Mouse (Mus musculus) neutrophil, adult 5-6 weeks (primary cell): ENCODE data around the gene Srp9. TPM values are rescaled to one million over a fixed set of nuclear protein-coding genes. Genes with fewer than 3 reads are reported as not detected.
A peak's percentile ranks its signal among the peaks of the same experiment; 100 is the strongest.

Source experiments
- ATAC-seq: fragments of 151-379, 151-347 bp; 2 replicates; pipeline ENCODE4 v1.8.0; 2017; ENCODE audit warnings: mild to moderate bottlenecking, moderate TSS enrichment; ENCODE audit not compliant: insufficient number of reproducible peaks, poor library complexity, low FRiP score, severe bottlenecking; ENCODE audit errors: extremely low read depth
- total RNA-seq: library from RNA; stranded (forward); fragments of 200-1000 nt; gene quantifications from 2 replicates; pipeline ENCODE4 v1.2.3, GENCODE M21; 2017

Srp9 gene
- total RNA-seq, result 80.3 and 86.6 TPM in 2 replicates

- peak; percentile 97 for ATAC-seq
Measured at GRCm38 (mm10) chr1:182124506-182124905, at the start of gene Srp9. Gene Srp9 (plus strand): TSS chr1:182124737.

- ATAC-seq, result no peak
Measured at GRCm38 (mm10) chr1:182081744-182082419, 42.7 kb upstream of the Srp9 start.

- ATAC-seq, result no peak
Measured at GRCm38 (mm10) chr1:182083459-182083858, 41.1 kb upstream of the Srp9 start.

DNA sequence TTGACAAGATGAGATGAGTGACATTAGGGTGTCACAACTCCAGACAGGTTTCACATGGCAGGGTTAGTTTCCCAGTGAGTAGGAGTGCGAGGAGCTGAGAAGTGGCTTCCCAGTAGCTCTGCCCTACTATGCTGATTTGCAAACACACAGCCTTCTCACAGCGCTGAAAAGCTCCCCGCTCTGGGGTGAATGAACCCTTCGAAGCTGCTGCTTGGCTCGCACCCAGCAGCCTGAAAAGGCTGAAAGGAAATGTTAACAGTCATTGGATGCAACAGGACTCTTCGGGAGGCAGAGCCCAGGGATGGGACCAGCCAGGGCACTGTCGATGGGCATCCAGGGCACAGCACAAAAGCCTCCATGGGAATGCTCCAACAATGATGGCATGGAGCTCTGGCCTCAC, 37.8 kb upstream of the Srp9 start:
- ATAC-seq, result no peak

- no peak for ATAC-seq
Measured at GRCm38 (mm10) chr1:182087351-182087750, 37.2 kb upstream of the Srp9 start.

GRCm38 (mm10) chr1:182087753-182088633, 36.5 kb upstream of the Srp9 start:
- ATAC-seq, result no peak

- ATAC-seq, result no peak
Measured at GRCm38 (mm10) chr1:182088844-182089418, 35.6 kb upstream of the Srp9 start.

DNA sequence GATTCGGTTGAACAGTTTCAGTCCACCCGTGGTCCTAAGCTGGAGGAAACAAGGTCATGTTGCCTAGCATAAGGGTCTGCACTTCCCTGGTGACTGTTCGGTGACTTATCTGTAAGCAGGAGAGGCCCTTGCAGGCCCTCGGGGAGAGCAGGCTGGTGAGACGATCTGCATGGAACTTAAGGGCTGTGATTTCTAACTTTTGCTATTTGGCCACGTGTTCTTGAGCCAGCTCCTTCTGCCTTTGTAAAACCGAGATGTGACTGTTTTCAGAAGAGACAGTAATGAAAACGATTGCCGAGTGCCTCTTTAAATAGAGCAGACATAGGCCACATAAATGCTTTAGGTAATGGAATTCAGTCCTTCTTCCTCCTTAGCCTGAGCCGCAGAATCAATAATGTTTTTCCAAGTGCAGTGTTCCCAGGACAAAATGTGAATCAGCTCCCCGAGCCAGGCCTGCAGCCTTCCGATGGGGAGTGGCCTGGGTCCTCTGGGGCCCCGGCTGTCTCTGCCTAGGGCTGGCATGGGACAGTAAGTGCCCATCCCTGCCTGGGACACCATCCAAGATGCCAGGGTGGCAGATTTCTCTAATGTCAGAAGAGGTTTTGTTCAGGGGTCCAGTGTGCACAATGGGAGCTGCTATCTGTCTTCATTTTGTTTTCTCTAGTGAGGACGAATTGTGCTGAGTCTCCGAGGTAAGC, 34.8 kb upstream of the Srp9 start:
- ATAC-seq, result no peak

- ATAC-seq, result no peak
Measured at GRCm38 (mm10) chr1:182090298-182090677, 34.2 kb upstream of the Srp9 start.

DNA sequence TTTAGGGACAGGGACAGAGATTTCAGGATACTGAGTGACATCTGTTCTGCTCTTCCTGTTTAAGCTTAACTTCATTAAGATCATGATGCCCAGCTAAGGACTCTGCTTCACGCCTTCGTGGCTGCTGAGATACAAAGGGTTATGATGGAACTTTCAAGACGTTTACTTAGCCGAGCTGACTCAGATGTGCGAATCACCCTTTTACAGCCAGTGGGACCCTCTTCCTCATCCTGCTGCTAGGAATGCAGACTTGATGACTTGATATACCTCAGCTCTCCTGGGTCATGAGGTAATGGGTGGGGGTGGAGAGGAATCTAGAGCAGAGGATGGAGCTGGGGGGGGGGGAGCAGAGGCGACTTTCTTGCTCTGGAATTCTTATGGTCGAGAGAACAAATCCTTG, 33.3 kb upstream of the Srp9 start:
- no peak for ATAC-seq

DNA sequence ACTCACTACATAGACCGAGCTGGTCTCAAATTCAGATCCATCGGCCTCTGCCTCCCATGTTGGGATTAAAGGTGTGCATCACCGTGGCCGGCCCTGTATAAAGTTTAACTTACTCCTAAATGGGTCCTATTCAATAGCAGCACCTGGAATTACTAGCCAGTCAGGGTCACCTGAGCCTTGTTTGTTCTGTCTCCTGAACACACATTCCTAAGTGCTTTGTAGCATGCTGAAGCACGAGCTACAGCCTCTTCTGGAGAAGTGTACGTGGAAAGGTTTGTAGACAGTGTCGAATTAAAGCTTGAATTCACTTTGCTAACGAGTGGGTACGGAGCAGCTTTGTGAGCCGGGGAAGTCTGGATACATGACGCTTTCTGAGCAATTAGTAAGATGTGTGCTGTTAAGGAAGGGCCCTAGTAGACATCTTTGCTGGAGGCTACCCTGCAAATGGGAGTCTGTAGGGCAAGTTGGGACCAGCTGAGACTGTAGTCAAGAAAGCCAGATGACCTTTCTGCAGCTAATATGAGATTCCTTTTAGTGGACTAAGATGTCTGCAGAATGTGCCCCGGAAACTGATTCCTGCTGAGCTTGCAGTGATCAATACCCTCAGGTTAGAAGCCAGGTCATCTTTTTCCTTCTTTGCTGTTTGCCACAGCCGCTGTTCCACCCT, 32.7 kb upstream of the Srp9 start:
- ATAC-seq, result no peak

DNA sequence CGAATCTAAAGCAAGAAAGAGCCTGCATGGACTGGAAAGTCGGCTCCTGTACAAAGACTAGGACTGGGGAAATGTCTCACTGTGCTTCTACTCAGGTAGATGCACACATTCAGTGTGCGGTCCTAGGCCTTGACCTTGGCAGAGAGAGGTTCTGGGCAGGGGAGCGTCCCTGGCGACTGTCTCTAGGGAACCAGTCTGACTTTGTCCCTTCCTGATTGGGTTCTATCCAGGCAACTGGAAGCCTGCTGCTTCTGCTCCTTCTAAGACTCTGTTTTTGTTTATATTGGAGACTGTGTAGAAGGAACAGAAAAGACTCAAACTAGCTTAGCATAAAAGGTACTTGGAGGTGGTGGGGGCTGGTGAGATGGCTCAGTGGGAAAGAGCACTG, 32.1 kb upstream of the Srp9 start:
- no peak for ATAC-seq

DNA sequence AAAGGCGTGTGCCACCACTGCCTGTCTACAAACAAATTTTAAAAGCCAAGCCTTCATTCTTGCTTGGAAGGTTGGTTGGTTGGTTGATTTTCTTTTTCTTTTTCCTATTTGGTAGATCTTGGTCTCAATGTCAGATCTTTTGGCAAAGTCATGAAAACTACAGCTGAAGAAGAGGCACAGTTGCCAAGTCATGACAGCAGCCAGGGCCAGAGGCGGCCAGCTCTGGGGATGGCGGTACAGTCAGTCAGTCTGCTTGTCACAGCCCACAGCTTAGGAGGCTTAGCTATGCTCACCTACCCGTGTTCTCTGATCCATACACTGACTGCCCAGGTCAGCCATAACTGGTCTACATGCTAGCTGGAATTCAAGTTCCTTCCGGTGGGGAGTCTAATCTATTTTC, 31.1 kb upstream of the Srp9 start:
- ATAC-seq, result no peak

- ATAC-seq, result no peak
Measured at GRCm38 (mm10) chr1:182094473-182095136, 29.9 kb upstream of the Srp9 start.

DNA sequence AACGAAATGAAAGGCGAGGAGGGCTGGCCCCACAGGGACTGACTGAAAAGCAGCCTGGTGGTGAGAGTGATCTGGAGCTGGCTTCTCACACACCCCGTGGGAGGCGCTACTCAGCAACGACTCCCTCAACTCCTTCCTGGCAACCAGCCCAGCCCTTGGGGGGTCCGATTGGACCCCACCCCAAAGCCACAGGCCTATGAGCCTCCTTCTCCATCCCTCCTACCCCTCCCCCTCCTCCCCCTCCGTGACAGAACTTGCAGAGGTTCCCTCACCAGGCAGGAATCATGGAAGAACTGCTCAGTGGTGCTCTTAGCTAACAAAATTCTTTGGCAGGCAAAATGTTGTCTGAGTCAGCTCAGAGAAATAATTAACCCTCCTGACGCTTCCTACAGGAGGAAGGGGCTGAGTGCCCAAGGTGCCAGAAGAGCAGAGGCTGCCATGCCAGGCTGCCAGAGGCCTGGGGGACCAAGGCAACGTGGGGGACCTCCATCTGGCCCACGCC, 29.2 kb upstream of the Srp9 start:
- ATAC-seq, result no peak

GRCm38 (mm10) chr1:182096707-182097106, 27.8 kb upstream of the Srp9 start:
- no peak for ATAC-seq

DNA sequence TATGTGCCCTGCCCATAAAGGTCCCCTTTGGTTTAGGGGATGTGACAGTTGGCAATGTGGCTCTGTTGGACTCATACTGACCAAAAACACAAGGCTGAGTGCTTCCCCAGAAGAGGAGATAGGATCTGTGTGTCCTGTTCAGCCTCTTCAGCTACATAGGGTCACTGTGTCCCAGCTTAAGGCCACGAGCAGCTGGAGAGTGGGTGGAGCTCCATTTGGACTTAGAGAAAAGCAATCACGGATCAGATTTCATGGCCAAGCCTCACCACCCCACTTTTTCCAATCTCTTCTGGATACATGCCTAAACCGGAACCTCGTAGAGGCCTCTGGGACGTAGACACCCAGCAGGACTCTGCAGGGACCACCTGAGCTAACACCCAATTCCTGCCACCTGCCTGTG, 25.5 kb upstream of the Srp9 start:
- ATAC-seq, result no peak

- no peak for ATAC-seq
Measured at GRCm38 (mm10) chr1:182100403-182100802, 24.1 kb upstream of the Srp9 start.
